32 mouse cellular contexts compared by ENCODE assay signal in the genomic region with DNA sequence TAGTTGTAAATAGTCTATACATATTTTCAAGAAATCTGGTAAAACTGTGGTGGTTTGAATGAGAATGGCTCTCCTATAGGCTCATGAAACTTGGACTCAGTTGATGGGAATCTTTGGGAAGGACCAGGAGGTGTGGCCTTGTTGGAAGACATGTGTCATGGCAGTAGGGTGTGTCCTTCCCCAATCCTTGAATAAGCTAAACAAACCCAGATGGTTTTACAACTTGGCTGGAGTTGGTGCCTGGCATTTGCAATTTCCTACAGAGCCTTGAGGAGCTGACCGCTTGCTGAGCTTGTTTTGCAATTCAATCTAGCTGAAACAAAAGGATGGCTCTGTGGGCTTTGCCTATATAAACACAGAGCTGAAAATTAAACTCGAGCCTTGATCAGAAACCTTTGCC. TPM values are rescaled to one million over a fixed set of nuclear protein-coding genes. Genes with fewer than 3 reads are reported as not detected.
DNase-seq lines count a peak whose midpoint lies in the region; ATAC-seq and TF ChIP-seq lines count a peak whose summit lies in the region.
"Had no signal": no experiment of that assay in that cellular context is flagged by ENCODE, and none has a peak within 500 bp of the region (broad histone marks: within the 10 kb centered on the region; RNA-seq: fewer than 3 reads in every experiment).

No protein-coding gene starts in this region.

- H3K4me1 ChIP-seq in ES-Bruce4 (ENCODE audit: control insufficient read depth, insufficient read depth, low read length) = no peaks in the 10 kb centered on the region
- H3K4me1 ChIP-seq: embryonic facial prominence, embryonic 12.5 days; forebrain, embryonic 10.5 days; forebrain, embryonic 13.5 days; heart, embryonic 13.5 days had no signal

- 0 out of 2 replicates have a peak, but pooled peaks have one; percentile 37 for TF ChIP-seq EP300 in ES-Bruce4 (IDR thresholded peaks at IDR 0.05; ENCODE audit: insufficient read depth, low read depth, low read length)

- DNase-seq in 3T3-L1 (ENCODE audit: low read depth, low spot score) = peak; percentile 38
- DNase-seq in R1 (ENCODE audit: low read depth, low spot score) = peak; percentile 96
- DNase-seq in fibroblast of lung, adult 2 months (ENCODE audit: low read depth) = peak; percentile 18
- no peak for DNase-seq in retina, postnatal 1 day
- DNase-seq: adrenal gland, postnatal 10 days; adrenal gland, postnatal 36 days; cerebellum, adult 11 months; cerebellum, adult 2 months; cerebellum, adult 9-11 months; cerebellum, postnatal 25 days; embryo, embryonic 11 days; gastrocnemius, postnatal 10 days; heart, adult 18-20 months; heart, postnatal 14 days; heart, postnatal 4 days; kidney, adult 18-20 months; kidney, adult 9 months had no signal

- no peaks in the 10 kb centered on the region for H3K36me3 ChIP-seq in ES-Bruce4 (ENCODE audit: control insufficient read depth, insufficient read depth, low read length, poor library complexity, severe bottlenecking)
- H3K36me3 ChIP-seq: embryonic facial prominence, embryonic 12.5 days; forebrain, embryonic 10.5 days; heart, embryonic 13.5 days had no signal

- no peaks in the 10 kb centered on the region for H3K27me3 ChIP-seq in ES-Bruce4 (ENCODE audit: control insufficient read depth, insufficient read depth, low read length, poor library complexity, severe bottlenecking)
- H3K27me3 ChIP-seq: CH12.LX; embryonic facial prominence, embryonic 12.5 days; forebrain, embryonic 13.5 days; heart, embryonic 13.5 days; Patski had no signal

- peak overlapping the region; percentile 80 for H3K27ac ChIP-seq in ES-Bruce4 (ENCODE audit: insufficient read depth, low read length)
- H3K27ac ChIP-seq: embryonic facial prominence, embryonic 12.5 days; forebrain, embryonic 10.5 days; forebrain, embryonic 13.5 days; heart, embryonic 13.5 days; hindbrain, embryonic 14.5 days; hindbrain, postnatal 0 days had no signal

- peaks cover 22% of the 10 kb centered on the region for H3K9me3 ChIP-seq in ES-Bruce4 (replicated peaks; ENCODE audit: control insufficient read depth, insufficient read depth, low read length, poor library complexity, severe bottlenecking)
- H3K9me3 ChIP-seq: embryonic facial prominence, embryonic 12.5 days; forebrain, embryonic 10.5 days; forebrain, embryonic 13.5 days; heart, embryonic 13.5 days had no signal

- no peak for ATAC-seq in CD4-positive, CD25-positive, alpha-beta regulatory T cell, adult 4 months
- ATAC-seq: activated CD4-positive, CD25-positive, alpha-beta regulatory T cell, adult 4 months; forebrain, embryonic 13.5 days; forebrain, embryonic 16.5 days; hindbrain, postnatal 0 days; inflammation-experienced regulatory T-cells, adult 6 months; intestine, embryonic 16.5 days; Patski had no signal

- no peak for TF ChIP-seq POLR2A in ES-Bruce4 (IDR thresholded peaks at IDR 0.05; ENCODE audit: insufficient read depth, low read length)

- TF ChIP-seq CTCF in ES-Bruce4 (IDR thresholded peaks at IDR 0.05; ENCODE audit: low read depth, low read length) = no peak

- H3K4me3 ChIP-seq in ES-Bruce4 (ENCODE audit: low read depth, low read length) = no peak overlapping the region
- H3K4me3 ChIP-seq: embryonic facial prominence, embryonic 12.5 days; erythroblast, embryonic 14.5 days; forebrain, embryonic 10.5 days; forebrain, embryonic 13.5 days; heart, embryonic 13.5 days had no signal

- no peak overlapping the region for H3K9ac ChIP-seq in ES-Bruce4 (ENCODE audit: low read depth, poor library complexity, severe bottlenecking)
- H3K9ac ChIP-seq: embryonic facial prominence, embryonic 12.5 days; forebrain, embryonic 13.5 days; heart, embryonic 13.5 days; hindbrain, embryonic 14.5 days had no signal

RNA-seq across cellular contexts. Expression of a gene that starts 49.0 kb away (rescaled TPM):
- 53.3 and 57.0 TPM in 2 replicates for polyA plus RNA-seq in ES-Bruce4 (2011; ENCODE audit: insufficient read depth, insufficient read length, low read depth, missing spikeins)
- 10 to 100 TPM; 14.7 to 17.8 TPM for polyA plus RNA-seq in CD4-positive, CD25-positive, alpha-beta regulatory T cell, adult 4 months (2017; shearing (Covaris generic))
- polyA plus RNA-seq: erythroblast, embryonic 14.5 days had no signal
